Mouse (Mus musculus): ENCODE results near the gene Atp12a. TPM values are rescaled to one million over a fixed set of nuclear protein-coding genes. Genes with fewer than 3 reads are reported as not detected.

Gene Atp12a
- polyA plus RNA-seq (2012; rRNA removed) = 0.19 and 0.47 TPM in 2 replicates

DNA sequence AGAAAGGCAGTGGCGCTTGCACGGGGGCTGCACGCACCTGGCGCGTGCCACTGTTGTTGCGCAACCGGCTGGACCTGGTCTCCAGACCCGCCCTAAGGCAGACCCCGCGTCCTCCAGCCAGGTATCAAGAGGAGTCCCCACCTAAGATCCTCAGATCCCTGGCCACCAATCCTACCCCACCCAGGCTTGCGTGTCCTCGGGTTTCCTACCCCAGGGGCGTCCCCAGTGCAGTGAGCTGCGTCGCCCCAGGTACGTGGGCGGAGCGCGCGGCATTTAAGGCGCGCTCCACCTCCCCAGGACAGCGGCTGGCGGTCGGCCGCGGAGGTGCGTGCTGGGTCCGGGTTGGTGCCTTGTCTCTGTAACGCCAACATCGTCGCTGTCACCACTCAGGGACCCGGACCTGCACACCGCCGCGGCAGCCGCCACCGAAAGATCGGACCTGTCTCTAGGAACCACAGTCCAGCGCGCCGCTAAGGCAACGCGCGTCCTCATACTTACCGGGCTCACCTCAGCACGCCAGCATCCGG lies at the start of gene Atp12a:
Gene Atp12a, plus strand, starts transcription at position 358 of the 527 bp plus-strand sequence.
- DNase-seq (ENCODE audit: low read depth) = no peak

DNA sequence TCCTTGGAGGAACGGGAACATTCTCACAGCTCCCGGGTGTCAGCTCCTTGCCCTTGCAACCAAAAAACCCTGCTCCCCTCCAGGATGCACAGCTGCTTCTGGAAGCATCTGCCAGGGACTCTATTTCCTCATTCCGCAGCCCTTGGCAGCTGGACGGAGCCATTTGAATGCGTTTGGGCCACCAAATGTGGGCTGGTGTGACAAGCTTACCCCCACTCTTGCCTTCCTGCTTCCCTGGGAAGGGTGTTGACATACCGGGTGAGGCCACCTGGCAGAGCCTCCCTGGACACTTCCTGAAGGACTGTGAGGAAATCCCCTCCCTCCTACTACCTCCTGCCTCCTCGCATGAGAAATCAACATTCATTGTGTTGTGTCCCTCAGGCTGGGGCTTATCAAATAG lies 49.3 kb upstream of the Atp12a start:
- no peak for DNase-seq (ENCODE audit: low read depth)

DNA sequence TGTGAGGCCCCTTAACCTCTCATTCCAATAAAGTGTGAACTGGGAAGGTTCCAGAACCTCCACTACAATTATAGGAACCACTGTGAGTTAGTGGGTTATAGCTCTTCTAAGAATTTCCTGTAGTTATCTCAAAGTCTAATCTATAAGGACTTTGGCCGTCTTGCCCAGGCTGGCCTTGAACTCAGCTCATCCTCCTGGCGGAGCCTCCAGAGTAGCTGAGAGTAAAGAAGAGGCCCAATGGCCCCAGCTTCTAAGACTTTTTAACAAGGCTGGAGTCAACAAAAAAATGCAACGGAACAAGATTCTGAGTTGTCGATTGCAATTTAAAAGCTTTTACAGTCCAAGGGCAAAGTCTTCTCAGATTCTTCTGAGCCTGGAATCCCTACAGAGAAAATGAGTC lies 48.5 kb upstream of the Atp12a start:
- DNase-seq (ENCODE audit: low read depth) = no peak

- no peak for DNase-seq (ENCODE audit: low read depth)
These were observed 41.9 kb upstream of the Atp12a start for GRCm38 (mm10) chr14:56322982-56323381.

DNA sequence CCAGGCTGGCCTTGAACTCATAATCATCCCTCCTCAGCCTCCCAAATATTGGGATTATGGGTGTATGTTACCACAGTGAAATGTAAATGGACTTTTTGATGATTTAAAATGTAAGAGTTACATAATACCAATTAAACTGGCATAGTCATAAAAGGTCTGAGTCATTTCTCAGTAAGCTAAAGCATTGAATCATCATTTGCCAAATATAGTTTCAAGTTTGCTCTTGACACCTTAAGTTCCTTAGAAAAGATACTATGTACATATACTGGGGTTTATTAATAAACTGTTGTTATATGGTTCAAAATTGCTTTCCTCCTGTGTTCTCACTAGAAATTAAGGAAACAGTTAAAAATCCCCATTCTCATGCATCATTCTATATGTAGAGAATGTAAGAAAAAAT lies 39.8 kb upstream of the Atp12a start:
- DNase-seq (ENCODE audit: low read depth) = no peak

DNA sequence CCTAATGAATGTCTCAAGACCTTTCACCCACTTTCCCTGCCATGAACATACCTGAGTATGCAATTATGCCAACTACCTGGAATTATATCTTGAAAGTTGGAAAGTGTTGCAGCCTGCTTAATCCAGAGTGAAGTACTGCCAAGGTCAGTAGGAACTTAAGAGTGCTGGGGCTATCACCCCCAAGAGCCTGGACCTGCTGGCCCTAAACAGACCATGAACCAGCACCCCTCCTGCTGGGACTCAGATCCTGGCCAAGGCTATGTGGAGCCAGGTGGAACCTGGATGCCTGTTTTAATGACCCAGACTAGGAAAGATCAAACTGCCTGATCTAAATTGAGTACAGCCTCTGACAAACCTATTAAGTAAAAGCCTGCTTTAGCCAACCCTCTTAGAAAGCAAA lies 31.2 kb upstream of the Atp12a start:
- DNase-seq (ENCODE audit: low read depth) = no peak

DNA sequence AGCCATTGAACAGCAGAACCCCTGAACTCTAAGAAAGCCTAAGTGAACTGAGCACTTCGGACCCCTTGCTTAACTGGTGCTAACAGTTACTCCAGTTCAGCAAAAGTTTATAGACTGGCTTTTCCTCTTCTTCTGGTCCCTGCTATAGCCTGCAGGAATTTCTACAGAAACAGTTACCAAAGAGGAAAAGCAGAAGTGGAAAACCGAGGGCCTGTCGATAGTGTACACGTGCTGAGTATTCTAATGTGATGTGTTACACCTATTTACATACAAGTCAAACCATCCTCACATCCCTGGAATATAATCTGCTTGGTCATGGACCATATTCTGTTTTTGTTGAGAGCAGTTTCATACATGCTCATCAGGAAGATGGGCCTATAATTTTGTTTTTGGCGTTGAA lies 30.4 kb upstream of the Atp12a start:
- DNase-seq (ENCODE audit: low read depth) = no peak

DNA sequence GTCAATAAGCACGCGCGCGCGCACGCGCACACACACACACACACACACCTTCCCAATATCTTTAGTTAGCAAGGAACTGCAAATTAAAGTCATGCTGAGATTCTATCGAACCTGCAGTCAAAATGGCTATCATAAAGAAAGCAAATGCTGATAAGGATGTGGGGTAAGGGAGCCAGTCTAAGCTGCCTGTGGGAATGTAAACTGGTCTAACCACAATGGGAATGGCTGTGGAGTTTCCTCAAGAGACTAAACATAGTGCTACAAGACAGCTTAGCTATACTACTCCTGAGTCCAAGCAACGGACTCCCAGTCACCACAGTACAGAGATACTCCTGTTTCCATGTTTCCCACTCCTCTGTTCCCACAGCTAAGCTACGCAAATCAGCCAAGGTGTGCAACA lies 28.8 kb upstream of the Atp12a start:
- DNase-seq (ENCODE audit: low read depth) = no peak

- DNase-seq (ENCODE audit: low read depth) = no peak
These were observed 27.8 kb upstream of the Atp12a start for GRCm38 (mm10) chr14:56337075-56337474.

GRCm38 (mm10) chr14:56337696-56338095 lies 27.2 kb upstream of the Atp12a start:
- DNase-seq (ENCODE audit: low read depth) = no peak

DNA sequence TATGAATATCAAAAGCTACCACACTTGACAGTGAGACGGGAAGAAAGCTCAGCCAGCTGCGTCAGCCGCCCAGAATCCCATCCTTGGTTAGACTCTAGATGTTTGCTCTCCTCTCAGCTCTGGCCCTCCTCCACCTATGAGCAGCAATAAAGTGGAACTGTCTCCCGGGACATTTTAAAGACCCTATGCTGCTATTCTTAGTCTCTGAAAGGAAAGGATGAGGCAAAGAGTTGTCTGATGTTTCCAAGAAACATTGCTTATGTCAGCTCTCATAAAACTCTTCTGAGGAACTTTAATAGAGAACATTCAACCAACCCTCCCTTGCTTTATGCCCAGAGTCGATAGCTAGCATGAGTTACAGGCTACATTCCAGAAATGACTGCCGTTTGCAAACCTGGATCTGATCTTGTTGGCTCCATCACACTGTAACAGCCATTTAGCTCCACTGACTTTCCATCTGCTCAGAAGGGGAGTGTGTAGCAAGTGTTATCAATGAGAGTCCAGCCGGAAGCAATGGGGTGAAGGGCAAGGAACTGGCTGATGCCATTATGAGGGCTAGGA lies 25.9 kb upstream of the Atp12a start:
- no peak for DNase-seq (ENCODE audit: low read depth)

DNA sequence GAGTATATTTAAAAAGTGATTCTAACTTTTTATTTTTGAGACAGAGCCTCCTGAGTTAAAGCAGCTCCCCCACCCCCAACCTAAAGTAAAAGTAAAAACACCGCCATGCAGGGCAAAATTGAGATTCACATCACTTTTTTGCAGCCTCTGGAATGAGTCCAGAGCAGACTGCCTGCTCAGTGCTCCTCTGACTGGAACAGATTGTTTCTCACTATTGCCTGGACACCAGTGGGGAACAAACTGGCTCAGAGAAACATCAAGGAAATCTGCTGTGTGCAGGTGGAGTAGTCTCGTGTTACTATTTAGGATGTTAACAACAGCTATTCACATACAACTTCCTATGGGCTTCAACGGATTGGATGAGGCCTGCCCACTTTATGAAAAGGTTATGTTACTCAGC lies 16.2 kb upstream of the Atp12a start:
- no peak for DNase-seq (ENCODE audit: low read depth)

GRCm38 (mm10) chr14:56349541-56349940 lies 15.3 kb upstream of the Atp12a start:
- no peak for DNase-seq (ENCODE audit: low read depth)

DNA sequence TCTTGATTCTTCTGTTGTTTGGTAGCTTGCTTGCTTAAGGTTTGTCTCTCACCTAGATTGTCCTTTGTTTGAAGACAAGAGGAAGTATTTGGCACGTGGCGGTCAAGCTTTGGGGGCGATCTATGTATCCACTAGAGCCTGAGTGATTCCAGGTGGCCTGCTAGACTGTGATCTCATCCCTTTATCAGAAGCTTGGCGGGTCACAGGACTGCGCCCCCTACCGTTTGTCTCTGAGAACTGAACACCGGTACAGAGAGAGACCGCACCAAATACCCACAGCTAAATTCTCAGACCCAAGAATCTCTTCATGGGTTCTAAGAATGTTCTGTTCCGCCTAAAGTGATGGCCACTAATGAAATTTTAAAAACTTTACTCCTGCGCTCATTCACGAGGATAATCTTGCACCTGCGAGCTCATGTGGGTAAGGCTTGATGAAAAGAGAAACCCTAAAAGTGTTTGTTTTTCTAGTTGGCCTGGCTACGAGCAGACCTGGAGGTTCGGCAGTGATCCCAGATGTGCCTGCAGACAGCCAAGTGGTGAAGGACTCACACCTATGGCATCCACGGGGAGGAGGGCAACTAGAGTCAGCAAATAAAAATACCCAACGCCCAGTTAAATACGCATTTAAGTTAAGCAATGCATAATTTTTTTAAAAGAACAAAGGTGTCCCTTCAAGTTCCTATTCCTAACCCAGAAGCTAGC lies 12.8 kb upstream of the Atp12a start:
- DNase-seq (ENCODE audit: low read depth) = no peak

DNA sequence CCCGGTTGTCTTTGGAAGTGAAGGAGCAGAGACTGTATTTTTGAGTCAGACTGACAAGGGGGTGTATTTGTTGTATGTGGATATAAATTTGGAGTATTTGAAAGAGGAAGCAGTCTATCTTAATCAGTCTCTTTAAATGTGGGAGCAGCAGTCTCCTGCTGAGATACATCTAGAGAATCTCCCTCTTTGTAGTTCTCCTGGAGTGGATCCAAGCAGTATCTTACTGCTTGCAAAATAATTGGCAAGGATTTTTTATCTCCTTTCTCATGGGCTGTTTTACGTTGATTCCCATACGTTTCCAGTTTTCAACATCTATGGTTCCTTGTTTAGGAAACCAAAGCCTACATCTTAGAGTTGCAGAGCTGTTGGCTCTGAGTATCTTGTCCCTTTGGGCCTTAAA lies 10.1 kb upstream of the Atp12a start:
- DNase-seq (ENCODE audit: low read depth) = no peak

- DNase-seq (ENCODE audit: low read depth) = no peak
These were observed 9.5 kb upstream of the Atp12a start for GRCm38 (mm10) chr14:56355396-56355795.

GRCm38 (mm10) chr14:56356196-56356595 lies 8.7 kb upstream of the Atp12a start:
- DNase-seq (ENCODE audit: low read depth) = no peak

DNA sequence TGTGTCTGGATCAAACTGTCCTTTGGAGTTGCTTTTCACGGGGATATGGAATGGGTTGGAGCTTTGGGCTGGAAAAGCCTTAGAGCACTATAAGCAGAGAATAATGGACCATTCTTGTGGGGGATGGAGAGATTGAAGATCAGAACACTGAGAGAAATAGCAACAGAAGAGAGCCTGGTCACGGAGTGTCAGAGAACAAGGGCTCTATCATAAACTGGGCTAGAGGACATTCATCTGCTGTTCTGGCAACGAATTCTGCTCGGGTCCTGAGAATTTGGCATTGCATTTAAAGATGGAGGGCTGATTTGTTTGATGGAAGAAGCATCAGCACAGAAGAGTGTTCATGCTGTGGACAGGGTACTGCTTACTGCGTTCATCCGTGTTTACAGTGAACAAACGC lies 6.4 kb upstream of the Atp12a start:
- no peak for DNase-seq (ENCODE audit: low read depth)

GRCm38 (mm10) chr14:56359131-56359530 lies 5.7 kb upstream of the Atp12a start:
- DNase-seq (ENCODE audit: low read depth) = no peak

DNA sequence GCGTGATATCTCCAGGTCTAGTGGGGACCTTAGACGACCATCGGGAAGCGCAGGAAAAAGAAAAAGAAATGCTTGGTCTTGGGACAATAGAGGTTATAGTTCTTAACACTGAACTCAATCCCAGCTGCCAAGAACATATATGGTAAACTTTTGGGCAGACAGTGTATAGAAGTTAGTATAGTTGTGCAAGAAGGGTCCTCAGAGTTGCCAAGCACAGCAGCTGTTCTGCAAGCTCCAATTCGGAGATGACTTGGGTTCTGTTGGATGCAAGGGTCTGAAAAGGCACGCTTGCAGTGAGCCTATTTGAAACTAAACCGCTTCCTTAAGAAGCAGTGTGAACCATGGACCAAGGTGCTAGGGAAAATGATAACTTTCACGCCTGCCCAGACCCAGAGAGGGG lies 424 bp downstream of the Atp12a start:
- no peak for DNase-seq (ENCODE audit: low read depth)

- no peak for DNase-seq (ENCODE audit: low read depth)
These were observed 1.8 kb downstream of the Atp12a start for GRCm38 (mm10) chr14:56366712-56367111.

- no peak for DNase-seq (ENCODE audit: low read depth)
These were observed 4.0 kb downstream of the Atp12a start for GRCm38 (mm10) chr14:56368834-56369233.

GRCm38 (mm10) chr14:56375731-56376130 lies 10.9 kb downstream of the Atp12a start:
- no peak for DNase-seq (ENCODE audit: low read depth)

- no peak for DNase-seq (ENCODE audit: low read depth)
These were observed 12.9 kb downstream of the Atp12a start for GRCm38 (mm10) chr14:56377745-56378144.
